Mouse (Mus musculus) right cerebral cortex, adult 2 months (tissue): ENCODE measurements around the gene Lrrc25.

ENCODE experiments used
- DNase-seq, 2 experiments: peaks; one replicate each; pipeline ENCODE4 v3.0.0; 2021 to 2022; ENCODE audit warnings: low spot score in 2 of 2

Gene Lrrc25

GRCm38 (mm10) chr8:70648164-70648442 is 32.1 kb downstream of the Lrrc25 start:
- DNase-seq: no peak

DNA sequence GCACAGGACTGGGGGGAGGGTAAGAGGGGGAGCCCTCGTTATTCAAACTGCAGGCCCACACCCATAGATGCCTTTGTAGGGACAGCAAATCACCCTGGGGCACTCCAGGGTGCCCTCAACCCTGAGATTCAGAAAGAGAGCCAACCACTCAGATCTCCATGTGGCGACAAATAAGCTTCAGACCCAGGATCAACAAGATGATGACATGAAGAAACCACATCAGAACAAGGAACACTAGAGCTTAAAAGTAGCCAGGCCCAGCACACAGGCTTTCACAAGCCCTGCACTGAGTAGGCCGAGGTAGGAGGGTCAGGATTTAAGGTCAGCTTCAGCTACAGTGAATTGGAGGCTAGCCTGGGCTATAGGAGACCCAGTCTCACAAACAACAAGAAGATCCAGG is 33.0 kb downstream of the Lrrc25 start:
- DNase-seq: no peak

DNA sequence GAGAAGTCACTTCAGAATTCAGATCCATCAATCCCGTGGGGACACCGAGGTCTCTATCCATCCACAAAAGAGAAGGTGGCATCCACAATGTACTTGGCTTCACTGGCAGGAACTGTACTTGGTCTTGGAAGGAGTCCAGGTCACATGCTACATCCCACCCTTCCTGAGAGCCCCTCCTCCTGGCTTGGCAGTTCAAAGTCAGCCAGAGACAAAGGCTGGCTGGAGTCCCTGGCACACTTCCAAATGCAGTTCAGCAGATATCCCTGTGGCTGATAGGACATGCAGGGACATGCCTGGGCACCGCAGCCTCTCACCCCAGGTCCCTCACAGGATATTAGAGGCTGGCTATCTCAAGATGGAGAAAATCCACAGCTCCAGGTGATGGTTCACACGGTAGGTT is 33.4 kb downstream of the Lrrc25 start:
- peak in 1 of 2 experiments; percentile 17 for DNase-seq

GRCm38 (mm10) chr8:70650351-70650750 is 34.4 kb downstream of the Lrrc25 start:
- DNase-seq: no peak

DNA sequence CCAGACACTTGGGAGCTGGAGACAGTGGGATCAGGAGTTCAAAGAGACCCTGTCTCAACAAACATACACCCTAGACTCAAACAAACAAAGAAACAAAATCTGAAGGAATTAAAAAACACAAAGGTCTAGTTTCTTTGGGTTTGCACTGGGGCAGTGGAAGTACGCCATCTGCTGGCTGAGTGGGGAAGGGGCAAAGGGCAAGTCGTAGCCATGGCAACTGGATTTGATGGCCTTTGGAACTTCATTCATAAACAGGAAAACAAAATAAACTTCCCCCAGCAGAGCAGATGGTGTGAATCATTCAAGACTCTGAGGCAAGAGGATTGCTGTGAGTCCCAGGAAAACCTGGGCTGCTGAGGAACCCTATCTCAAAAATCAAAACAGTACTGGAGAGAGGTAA is 37.3 kb downstream of the Lrrc25 start:
- DNase-seq: peak; percentile 34 to 38

DNA sequence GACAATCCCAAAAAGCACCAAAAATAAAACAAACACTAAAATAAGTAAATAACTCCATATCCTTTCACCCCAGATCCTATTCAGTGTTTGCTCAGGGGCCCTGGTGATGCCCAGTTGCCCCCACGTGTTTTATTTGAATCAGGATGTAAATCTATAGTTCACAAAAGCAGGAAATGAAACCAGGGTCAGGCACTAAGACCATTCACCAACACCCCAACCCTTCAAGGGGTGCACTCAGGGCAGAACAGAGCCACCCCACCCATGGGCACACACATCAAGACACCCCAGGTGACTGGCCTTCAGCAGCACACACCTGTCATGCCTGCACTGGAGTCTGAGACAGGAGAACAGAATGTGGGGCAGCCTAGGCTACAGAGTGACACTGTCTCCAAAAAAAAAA is 38.2 kb downstream of the Lrrc25 start:
- no peak for DNase-seq

DNA sequence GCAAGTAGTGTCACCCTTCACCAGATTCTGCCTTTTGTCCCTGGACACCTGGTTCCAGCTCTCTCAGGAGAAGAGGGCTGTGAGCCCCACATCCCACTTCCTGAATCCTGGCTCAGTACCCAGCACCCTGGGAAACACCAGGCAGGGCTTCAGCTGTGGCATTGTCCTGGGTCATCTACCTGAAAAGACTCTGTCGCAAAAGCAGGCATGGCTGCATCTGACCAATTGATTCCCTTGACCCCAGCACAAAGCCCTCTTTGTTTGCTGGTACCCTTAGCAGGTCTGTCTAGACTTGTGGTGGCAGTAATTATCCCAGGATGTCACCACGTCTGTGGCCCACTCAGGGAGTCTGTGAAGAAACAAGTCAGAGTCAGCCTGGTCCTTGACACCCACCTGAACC is 39.5 kb downstream of the Lrrc25 start:
- DNase-seq: no peak

- no peak for DNase-seq
Observed at GRCm38 (mm10) chr8:70656193-70656790, 40.3 kb downstream of the Lrrc25 start.

DNA sequence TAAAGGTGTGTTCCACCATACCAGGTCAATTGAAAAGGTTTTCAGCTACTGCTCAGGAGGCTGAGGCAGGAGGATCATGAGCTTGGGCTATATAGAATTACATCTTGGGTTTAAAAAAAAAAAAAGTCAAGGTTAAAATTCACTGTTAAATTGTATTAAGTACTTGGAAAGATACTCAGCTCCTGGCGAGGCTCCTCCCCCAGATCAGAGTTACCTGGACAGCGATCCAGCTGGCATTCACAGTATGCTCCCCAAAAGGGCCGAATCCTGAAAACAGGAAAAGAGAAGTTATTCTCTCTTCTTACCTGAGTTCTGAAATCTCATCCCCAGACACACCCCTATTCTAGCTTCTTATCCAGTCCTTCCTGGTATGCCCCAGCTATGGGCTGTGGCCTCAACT is 41.3 kb downstream of the Lrrc25 start:
- no peak for DNase-seq

- DNase-seq: no peak
Observed at GRCm38 (mm10) chr8:70657739-70658138, 41.8 kb downstream of the Lrrc25 start.

- peak in 1 of 2 experiments; percentile 28 for DNase-seq
Observed at GRCm38 (mm10) chr8:70658897-70659603, 43.1 kb downstream of the Lrrc25 start.

DNA sequence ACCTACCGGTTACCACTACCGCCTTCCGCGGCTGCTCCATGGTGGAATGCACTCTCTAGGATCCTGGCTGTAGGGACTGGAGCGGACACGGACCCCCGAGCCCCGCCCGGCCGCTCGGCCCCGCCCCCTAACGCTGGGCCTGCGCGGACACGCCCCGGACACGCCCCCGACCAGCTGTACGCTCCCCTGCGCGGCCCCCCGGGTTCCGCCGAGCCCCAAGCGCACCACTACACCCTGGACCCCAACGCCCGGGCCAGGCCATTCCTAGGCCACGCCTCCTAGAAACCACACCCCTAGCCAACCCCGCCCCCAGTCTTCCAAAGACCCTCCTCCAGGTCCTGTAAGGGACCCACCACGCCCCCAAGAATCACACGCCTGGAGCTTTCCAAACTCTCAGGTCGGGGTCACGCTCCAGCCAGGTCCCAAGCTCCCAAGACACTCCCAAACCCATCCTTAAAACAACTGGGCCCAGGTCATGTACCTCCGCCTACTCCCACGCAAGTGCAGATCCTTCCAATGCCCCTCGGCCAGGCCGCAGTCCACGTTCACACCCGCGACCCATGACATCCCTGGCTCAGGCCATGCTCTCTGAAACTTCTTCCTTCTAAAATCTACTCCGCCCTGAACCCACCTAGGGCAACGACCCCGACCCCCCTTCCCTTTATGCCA is 43.8 kb downstream of the Lrrc25 start:
- DNase-seq: peak; percentile 60 to 62

DNA sequence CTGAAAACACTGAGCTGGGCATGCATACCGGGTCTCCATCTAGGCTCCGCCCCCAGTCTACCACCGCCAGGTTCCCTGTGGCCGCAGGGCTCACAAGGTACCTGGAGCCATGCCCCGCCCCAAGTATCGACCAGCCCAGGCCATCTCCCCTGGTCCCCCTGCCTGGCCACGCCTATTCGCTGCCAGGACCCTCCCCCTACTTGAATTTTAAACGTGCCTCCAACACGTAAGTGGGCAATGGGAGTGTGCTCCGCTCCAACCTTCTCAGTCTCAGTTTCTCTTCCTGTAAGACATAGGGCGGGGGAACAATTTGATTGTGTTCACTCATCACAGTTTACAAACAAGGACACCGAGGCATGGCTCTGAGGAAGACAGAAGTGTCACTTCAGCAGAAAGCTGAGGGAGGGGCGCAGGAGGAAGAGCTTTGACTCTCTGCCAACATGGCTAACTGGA is 44.3 kb downstream of the Lrrc25 start, which contains the start of gene Pgpep1:
Gene Pgpep1 (minus strand): TSS at position 116 of the 453 bp plus-strand sequence.
- DNase-seq: no peak

DNA sequence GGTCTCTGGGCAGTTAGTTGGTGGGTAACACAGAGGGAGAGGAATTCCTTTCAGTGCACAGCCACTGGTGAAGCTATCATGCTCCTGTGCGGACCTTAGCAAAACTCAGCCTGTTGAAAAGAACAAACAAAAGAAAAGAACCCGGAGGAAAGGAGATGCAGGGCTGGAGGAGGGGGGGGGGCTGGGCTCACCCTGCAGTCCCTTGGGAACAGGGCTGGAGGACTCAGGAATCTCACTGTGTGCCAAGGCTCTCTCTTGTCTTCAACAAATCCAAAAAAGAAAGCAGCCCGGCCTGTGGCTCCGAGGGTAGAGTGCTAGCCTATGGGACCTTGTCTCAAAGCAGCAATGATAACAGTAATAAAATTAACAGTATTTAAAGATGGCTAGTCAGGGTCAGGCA is 47.7 kb downstream of the Lrrc25 start:
- no peak for DNase-seq

DNA sequence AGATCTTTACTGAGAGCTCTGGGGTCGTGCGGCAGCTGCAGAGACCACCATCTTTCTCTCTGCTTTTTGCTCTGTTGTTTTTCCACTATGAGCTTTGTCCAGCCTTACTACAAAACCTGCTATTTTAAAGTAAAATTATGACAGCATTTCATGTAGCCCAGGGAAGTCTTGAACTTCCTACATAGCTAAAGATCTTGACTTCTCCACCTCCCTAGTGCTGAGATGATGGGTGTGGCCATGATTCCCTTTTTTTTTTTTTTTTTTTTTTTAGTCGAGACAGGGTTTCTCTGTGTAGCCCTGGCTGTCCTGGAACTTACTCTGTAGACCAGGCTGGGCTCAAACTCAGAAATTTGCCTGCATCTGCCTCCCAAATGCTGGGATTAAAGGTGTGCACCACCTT is 48.7 kb downstream of the Lrrc25 start:
- no peak for DNase-seq

- no peak for DNase-seq
Observed at GRCm38 (mm10) chr8:70665599-70665998, 49.6 kb downstream of the Lrrc25 start.

DNA sequence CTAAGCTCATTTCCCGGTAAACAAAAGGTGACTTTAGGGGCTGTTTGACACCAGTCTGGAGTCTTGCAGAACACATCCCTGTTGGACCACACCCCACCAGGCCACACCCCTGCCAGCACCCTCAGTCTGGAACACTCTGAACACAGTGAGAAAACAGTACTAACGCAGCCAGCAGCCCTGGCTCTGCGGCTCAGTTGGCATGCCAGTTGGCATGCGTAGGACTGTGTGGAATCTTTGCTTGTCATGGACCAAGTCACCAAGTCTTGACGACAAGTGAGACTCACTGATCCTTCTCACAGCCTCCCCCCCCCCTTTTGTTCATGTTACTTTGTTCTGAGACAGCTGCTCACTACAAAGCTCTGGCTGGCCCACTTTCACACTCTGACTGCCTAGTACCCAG is 51.1 kb downstream of the Lrrc25 start:
- DNase-seq: peak in 1 of 2 experiments; percentile 45
